Mouse (Mus musculus): ENCODE measurements around the gene Heyl.

DNA sequence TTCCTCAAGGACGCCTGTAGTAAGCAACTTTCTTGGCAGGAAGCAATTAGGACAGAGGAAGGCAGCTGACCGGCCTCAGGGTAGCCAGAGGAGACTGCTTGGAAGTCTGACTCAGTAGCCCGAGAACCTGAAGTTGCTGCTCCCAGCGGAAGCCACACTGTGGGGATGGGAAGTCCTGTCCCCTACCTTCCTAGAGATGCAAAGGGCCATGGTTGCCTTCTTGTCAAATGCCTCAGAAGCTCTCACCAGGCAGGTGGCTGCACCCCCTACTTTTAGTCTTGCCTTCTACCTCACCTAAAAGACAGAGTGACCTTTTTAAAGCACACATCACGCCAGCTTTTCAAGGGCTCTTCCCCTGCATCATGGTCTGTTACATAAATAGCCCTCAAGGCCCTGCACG is 36.7 kb upstream of the Heyl start:
- no peak for TF ChIP-seq CTCF (IDR thresholded peaks at IDR 0.05; ENCODE audit: borderline replicate concordance, insufficient read depth, low read length)
- no peak for TF ChIP-seq POLR2A (IDR thresholded peaks at IDR 0.05; ENCODE audit: low read depth, low read length)
